Mouse (Mus musculus) spleen, adult 2 months (tissue): ENCODE results near the gene Asl.

ENCODE experiments used
- CTCF ChIP-seq: fragments of 200-500 bp; IDR thresholded peaks from 2 replicates; pipeline ENCODE4 v1.5.1; 2011; ENCODE audit warnings: mild to moderate bottlenecking, inconsistent platforms; ENCODE audit not compliant: insufficient read depth, insufficient read length, insufficient replicate concordance; ENCODE audit errors: extremely low read depth
- POLR2A ChIP-seq: fragments of 200-500 bp; IDR thresholded peaks from 2 replicates; pipeline ENCODE4 v1.6.1; 2011; ENCODE audit warnings: low read depth, low read length, inconsistent platforms

- TF ChIP-seq POLR2A (no peak), CTCF (no peak)
Measured at GRCm38 (mm10) chr5:130027696-130028095, 1.4 kb downstream of the Asl start.
